Mouse (Mus musculus) liver, adult 2 months (tissue): ENCODE results near the gene Nrarp. TPM values are rescaled to one million over a fixed set of nuclear protein-coding genes. Genes with fewer than 3 reads are reported as not detected.

Experiments used
- DNase-seq: peaks from one replicate; pipeline ENCODE4 v3.0.0-alpha.2; 2011; ENCODE audit warnings: low read depth, low spot score; ENCODE audit errors: extremely low read depth
- H3K27ac ChIP-seq: fragments of 200-500 bp; replicated peaks from 2 replicates; pipeline ENCODE4 v1.5.1; 2012; ENCODE audit warnings: low read depth, mild to moderate bottlenecking, control low read depth, inconsistent platforms, low read length; ENCODE audit not compliant: insufficient read depth
- H3K27me3 ChIP-seq: fragments of 200-500 bp; 2 replicates; pipeline ENCODE4 v1.6.1; 2012; ENCODE audit warnings: mild to moderate bottlenecking, moderate library complexity, low read length, inconsistent platforms; ENCODE audit not compliant: control insufficient read depth, insufficient read depth
- H3K36me3 ChIP-seq: fragments of 200-500 bp; 2 replicates; pipeline ENCODE4 v1.6.1; 2012; ENCODE audit warnings: low read length, inconsistent platforms; ENCODE audit not compliant: control insufficient read depth, insufficient read depth
- H3K4me1 ChIP-seq: fragments of 200-500 bp; 2 replicates; pipeline ENCODE4 v1.6.1; 2011; ENCODE audit warnings: low read length; ENCODE audit not compliant: control insufficient read depth, insufficient read depth
- H3K4me3 ChIP-seq: fragments of 200-500 bp; 2 replicates; pipeline ENCODE4 v1.5.1; 2011; ENCODE audit warnings: low read depth, mild to moderate bottlenecking, control low read depth, low read length, moderate library complexity; ENCODE audit not compliant: insufficient read depth
- H3K79me2 ChIP-seq: fragments of 200-500 bp; 2 replicates; pipeline ENCODE4 v1.6.1; 2012; ENCODE audit warnings: inconsistent platforms, mild to moderate bottlenecking, low read length, moderate library complexity; ENCODE audit not compliant: control insufficient read depth, insufficient read depth
- H3K9ac ChIP-seq: fragments of 200-500 bp; 2 replicates; pipeline ENCODE4 v1.6.1; 2012; ENCODE audit warnings: low read depth, mild to moderate bottlenecking, control low read depth, inconsistent platforms, low read length
- CTCF ChIP-seq: fragments of 200-500 bp; IDR thresholded peaks from 2 replicates; pipeline ENCODE4 v1.5.1; 2011; ENCODE audit warnings: low read depth, low read length, control low read depth
- POLR2A ChIP-seq: fragments of 200-500 bp; IDR thresholded peaks from 2 replicates; pipeline ENCODE4 v1.6.1; 2011; ENCODE audit warnings: low read length, control low read depth; ENCODE audit not compliant: insufficient read depth; ENCODE audit errors: extremely low read depth
- WGBS: fragments of 180-500 bp; shearing (Covaris S2); methylation state at CpG from one replicate; pipeline ENCODE4 v1.1.7; 2018; 5-methylcytosine and 5-hydroxymethylcytosine counted together
- polyA plus RNA-seq: library from polyadenylated mRNA; depleted of rRNA; stranded (reverse); fragments of >200 nt; gene quantifications from 2 replicates; pipeline ENCODE4 v1.2.3, GENCODE M21; 2012
- total RNA-seq: library from RNA; depleted of rRNA; stranded (reverse); fragments of >200 nt; gene quantifications from 2 replicates; pipeline ENCODE4 v1.2.3, GENCODE M21; 2014

Nrarp gene
- total and polyA plus RNA-seq, 2 experiments, result 0.74 to 1.6 TPM

DNA sequence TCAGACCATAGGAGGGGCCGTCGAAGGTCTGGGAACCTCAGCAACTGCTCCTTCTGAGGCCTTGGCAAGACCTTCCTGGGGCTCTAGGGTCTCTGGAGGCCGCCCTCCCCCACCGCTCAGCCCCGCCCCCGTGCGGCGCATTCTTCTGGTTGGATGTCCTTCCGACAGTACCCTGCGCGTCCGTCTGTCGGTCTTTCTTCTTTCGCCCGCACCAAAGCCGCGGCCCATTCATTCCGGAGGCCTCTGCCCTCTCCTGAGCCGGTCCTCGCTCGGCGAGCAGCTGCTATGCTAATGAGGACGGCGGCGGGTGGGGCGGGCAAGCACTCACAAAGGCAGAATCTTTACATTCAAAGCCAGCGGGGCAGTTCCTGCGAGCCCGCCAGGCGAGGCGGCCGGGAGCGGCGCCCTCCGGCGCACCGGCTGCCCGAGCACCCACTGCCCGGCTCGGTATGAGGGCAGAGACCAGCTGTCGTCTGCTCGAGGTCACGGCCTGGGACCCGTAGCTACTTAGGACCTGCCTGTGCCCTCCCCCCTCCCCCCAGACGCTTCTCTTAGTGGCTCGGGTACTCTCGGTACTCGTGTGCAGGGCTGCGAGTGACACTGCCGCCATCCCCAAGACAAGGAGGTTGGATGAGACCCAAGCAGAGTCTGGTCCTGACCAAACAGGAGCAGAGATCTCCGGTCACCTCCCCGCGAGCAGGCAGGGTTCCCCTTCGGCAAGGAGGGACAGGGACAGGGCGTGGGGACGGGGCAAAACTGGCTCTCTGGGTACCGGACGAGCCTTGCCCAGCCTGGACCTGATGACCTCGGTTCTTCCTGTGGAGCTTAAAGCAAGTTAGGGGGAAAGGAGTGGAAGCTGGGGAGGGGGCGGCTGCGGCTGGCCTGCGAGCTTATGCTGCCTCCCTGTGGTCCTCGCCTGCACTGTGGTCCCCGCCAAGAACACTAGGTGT, 5.3 kb downstream of the Nrarp start:
- Histone ChIP-seq H3K9ac (peak overlapping the region; percentile 45), H3K36me3 (no peaks in the 10 kb centered on the region), H3K79me2 (no peaks in the 10 kb centered on the region), H3K4me1 (no peaks in the 10 kb centered on the region), H3K27me3 (peaks cover 2% of the 10 kb centered on the region), H3K27ac (no peak overlapping the region), H3K4me3 (peak overlapping the region; percentile 34; the same call in 1 of the 2 replicates)
- 7% methylated on average over 64 of the region's 64 CpGs for WGBS
- DNase-seq, result no peak
- TF ChIP-seq POLR2A (no peak), CTCF (peak; percentile 41)

DNA sequence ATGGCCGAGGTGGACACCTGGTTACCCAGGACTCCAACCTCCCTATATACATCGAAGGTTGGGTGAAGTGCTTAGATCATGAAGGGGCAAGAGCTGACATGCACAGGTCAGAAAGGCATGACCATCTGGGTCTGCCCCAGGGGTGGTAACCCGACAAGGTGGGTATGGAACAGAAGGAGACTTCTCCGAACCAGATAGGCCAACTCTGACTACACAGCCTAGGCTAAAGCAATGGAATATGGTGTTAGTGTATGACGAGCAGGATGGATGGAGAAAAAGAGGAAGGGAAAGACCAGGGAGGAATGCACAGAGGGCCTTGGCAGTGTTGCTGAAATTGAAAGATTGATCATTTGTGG, 6.0 kb downstream of the Nrarp start:
- Histone ChIP-seq H3K79me2 (no peaks in the 10 kb centered on the region), H3K36me3 (no peaks in the 10 kb centered on the region), H3K4me1 (no peaks in the 10 kb centered on the region), H3K27ac (no peak overlapping the region), H3K4me3 (no peak overlapping the region), H3K9ac (no peak overlapping the region), H3K27me3 (no peaks in the 10 kb centered on the region; the same call in 1 of the 2 replicates)
- WGBS, result 68% methylated on average over 5 of the region's 5 CpGs
- no peak for DNase-seq
- TF ChIP-seq CTCF (no peak), POLR2A (no peak)

DNA sequence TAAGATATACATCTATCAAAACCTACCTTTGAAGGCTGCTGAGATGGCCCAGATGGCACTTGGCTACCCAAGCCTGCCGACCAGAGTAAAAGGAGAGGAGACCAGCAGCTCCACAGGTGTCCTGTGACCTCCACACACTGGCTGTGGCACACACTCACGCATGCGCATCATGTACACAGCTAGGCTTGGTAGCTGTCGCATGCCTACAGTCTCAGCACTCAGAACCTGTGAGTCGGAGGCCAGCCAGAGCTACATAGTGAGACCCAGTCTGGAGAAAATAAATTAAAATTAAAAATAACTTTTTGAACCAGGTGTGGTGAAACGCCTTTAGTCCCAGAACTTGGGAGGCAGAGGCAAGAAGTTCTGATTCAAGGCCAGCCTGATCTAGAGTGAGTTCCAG, 7.3 kb downstream of the Nrarp start:
- Histone ChIP-seq H3K27me3 (no peaks in the 10 kb centered on the region), H3K4me1 (no peaks in the 10 kb centered on the region)
- 89% methylated on average over 6 of the region's 6 CpGs for WGBS

DNA sequence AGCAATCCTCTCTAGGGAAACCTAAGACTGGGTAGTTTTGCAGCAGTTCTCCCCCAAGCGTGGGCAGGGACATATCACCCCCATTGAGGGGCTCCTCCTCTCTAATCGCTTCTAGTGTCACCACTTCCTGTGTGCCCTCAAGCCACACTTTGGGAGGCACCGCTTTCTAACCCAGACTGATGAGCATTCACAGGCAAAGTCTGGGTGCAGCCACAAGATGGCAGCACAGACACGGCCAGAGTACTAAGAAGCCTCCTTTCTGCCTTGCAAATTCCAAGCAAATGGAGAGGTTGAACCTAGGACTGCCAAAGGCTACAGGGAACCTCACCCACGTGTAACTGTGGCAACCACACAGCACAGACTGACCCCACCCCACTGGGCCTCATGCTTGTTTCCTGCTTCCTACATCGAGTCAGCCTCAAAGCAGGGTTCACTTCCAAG, 12.8 kb downstream of the Nrarp start:
- Histone ChIP-seq H3K4me3 (no peak overlapping the region), H3K4me1 (peaks cover 5% of the 10 kb centered on the region; the same call in 1 of the 2 replicates), H3K27ac (no peak overlapping the region), H3K27me3 (no peaks in the 10 kb centered on the region), H3K79me2 (no peaks in the 10 kb centered on the region), H3K9ac (no peak overlapping the region), H3K36me3 (no peaks in the 10 kb centered on the region)
- peak; percentile 66 for DNase-seq
- TF ChIP-seq POLR2A, result no peak
- TF ChIP-seq CTCF, result peak; percentile 90
- WGBS, result 4% methylated on average over 6 of the region's 6 CpGs

More for the DNA sequence above, 7.3 kb downstream of the Nrarp start:
- Histone ChIP-seq H3K79me2 (no peaks in the 10 kb centered on the region), H3K27ac (no peak overlapping the region), H3K9ac (no peak overlapping the region), H3K4me3 (no peak overlapping the region), H3K36me3 (no peaks in the 10 kb centered on the region)
- TF ChIP-seq CTCF, result no peak
- TF ChIP-seq POLR2A, result no peak
- no peak for DNase-seq

DNA sequence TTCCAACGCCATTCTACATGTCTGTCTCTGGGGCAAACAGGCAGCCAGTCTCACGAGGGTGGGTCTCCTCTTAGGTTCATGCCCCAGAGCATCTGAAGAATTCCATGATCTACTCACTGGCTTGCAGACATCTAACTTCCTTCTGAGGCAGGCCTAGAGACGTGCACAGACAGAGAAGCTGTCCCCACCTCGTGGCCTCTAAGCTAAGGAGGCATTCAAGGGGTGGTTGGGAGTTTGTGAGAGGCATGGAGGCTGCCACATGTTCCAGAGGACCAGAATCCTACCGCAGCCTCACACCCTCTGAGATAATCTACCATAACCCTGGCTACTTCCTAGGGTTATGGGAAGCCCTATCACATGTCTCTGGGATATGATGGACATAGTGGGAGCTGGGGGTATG, 13.4 kb downstream of the Nrarp start:
- Histone ChIP-seq H3K9ac (no peak overlapping the region), H3K27ac (no peak overlapping the region), H3K4me1 (peaks cover 5% of the 10 kb centered on the region; the same call in 1 of the 2 replicates)

More for the DNA sequence above, 13.4 kb downstream of the Nrarp start:
- DNase-seq, result no peak
- 65% methylated on average over 5 of the region's 5 CpGs for WGBS
- Histone ChIP-seq H3K4me3 (no peak overlapping the region), H3K36me3 (no peaks in the 10 kb centered on the region), H3K27me3 (no peaks in the 10 kb centered on the region), H3K79me2 (no peaks in the 10 kb centered on the region)
- no peak for TF ChIP-seq CTCF
- TF ChIP-seq POLR2A, result no peak
